In the genomic region with DNA sequence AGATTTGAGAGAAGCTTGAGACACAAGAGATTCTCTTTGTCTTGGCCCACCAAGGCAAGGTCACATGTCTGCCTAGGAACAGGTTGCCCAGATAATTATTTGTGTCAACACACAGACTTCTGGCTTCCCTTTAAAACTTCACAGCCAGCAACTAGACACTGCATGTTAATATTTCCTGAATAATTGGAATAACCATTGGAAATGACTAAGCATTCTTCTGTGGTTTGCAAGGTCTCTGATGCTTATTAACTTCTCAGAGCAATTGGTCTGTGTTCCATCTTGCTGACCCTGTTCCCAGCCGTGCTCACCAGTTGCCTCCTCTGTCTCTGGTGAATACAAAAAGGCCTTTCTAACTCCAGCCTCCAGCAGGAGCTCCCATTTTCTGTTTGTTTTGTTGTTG, we compare ENCODE assay signal across 31 mouse cellular contexts. TPM values are rescaled to one million over a fixed set of nuclear protein-coding genes. Genes with fewer than 3 reads are reported as not detected.
DNase-seq lines count a peak whose midpoint lies in the region; ATAC-seq and TF ChIP-seq lines count a peak whose summit lies in the region.
"Had no signal": no experiment of that assay in that cellular context is flagged by ENCODE, and none has a peak within 500 bp of the region (broad histone marks: within the 10 kb centered on the region; RNA-seq: fewer than 3 reads in every experiment).

No protein-coding gene starts in this region.

- no peak overlapping the region for H3K27ac ChIP-seq in kidney, postnatal 0 days
- no peak overlapping the region for H3K27ac ChIP-seq in stomach, postnatal 0 days (replicated peaks)
- H3K27ac ChIP-seq: embryonic facial prominence, embryonic 13.5 days; embryonic facial prominence, embryonic 15.5 days; forebrain, embryonic 10.5 days; forebrain, embryonic 12.5 days had no signal

- H3K36me3 ChIP-seq in kidney, postnatal 0 days (ENCODE audit: insufficient read depth, low read length) = no peaks in the 10 kb centered on the region
- no peaks in the 10 kb centered on the region for H3K36me3 ChIP-seq in stomach, postnatal 0 days (ENCODE audit: control insufficient read depth, insufficient read depth, low read length)
- H3K36me3 ChIP-seq: embryonic facial prominence, embryonic 13.5 days; embryonic facial prominence, embryonic 15.5 days; forebrain, embryonic 10.5 days; forebrain, embryonic 12.5 days; G1E had no signal

- DNase-seq in kidney, adult 8-10 months = peak; percentile 45 to 61
- no peak for DNase-seq in kidney, postnatal 10 days
- DNase-seq in kidney, postnatal 0 days (ENCODE audit: low spot score) = no peak
- no peak for DNase-seq in kidney, adult 18-20 months
- DNase-seq in Muller cell, postnatal 12 days (ENCODE audit: inconsistent ontology term) = peak; percentile 87
- no peak for DNase-seq in stomach, postnatal 0 days (ENCODE audit: low spot score)
- DNase-seq: adrenal gland, adult 2 months; adrenal gland, postnatal 10 days; adrenal gland, postnatal 25 days; B cell, adult 2 months; cerebellum, adult 11 months; cerebellum, adult 18-20 months; cerebellum, adult 8-10 months; cerebellum, adult 9-11 months; cerebellum, postnatal 14 days; cerebellum, postnatal 36 days; embryo, embryonic 11 days had no signal

- no peak for TF ChIP-seq EP300 in stomach, postnatal 0 days (optimal IDR thresholded peaks at IDR 0.05)

- H3K27me3 ChIP-seq in kidney, postnatal 0 days (ENCODE audit: insufficient read depth, low read length) = no peaks in the 10 kb centered on the region
- no peaks in the 10 kb centered on the region for H3K27me3 ChIP-seq in stomach, postnatal 0 days (ENCODE audit: control insufficient read depth, insufficient read depth, low read length)
- H3K27me3 ChIP-seq: embryonic facial prominence, embryonic 13.5 days; embryonic facial prominence, embryonic 15.5 days; forebrain, embryonic 12.5 days had no signal

- H3K4me3 ChIP-seq in kidney, postnatal 0 days (replicated peaks; ENCODE audit: low read depth, low read length) = no peak overlapping the region
- no peak overlapping the region for H3K4me3 ChIP-seq in stomach, postnatal 0 days (ENCODE audit: low read depth, low read length)
- H3K4me3 ChIP-seq: embryonic facial prominence, embryonic 13.5 days; embryonic facial prominence, embryonic 15.5 days; erythroblast, embryonic 14.5 days; forebrain, embryonic 10.5 days; forebrain, embryonic 12.5 days had no signal

- H3K9ac ChIP-seq in kidney, postnatal 0 days (ENCODE audit: low read depth, low read length) = no peak overlapping the region
- no peak overlapping the region for H3K9ac ChIP-seq in stomach, postnatal 0 days (ENCODE audit: low read length)
- H3K9ac ChIP-seq: embryonic facial prominence, embryonic 13.5 days; embryonic facial prominence, embryonic 15.5 days; forebrain, embryonic 12.5 days had no signal

- 54% methylated on average over 1 of the region's 1 CpGs for WGBS in kidney, postnatal 0 days
- 62% methylated on average over 1 of the region's 1 CpGs for WGBS in stomach, postnatal 0 days

- H3K4me2 ChIP-seq in kidney, postnatal 0 days (ENCODE audit: low read length) = no peak overlapping the region
- H3K4me2 ChIP-seq in stomach, postnatal 0 days (replicated peaks; ENCODE audit: low read depth) = no peak overlapping the region
- H3K4me2 ChIP-seq: embryonic facial prominence, embryonic 13.5 days; embryonic facial prominence, embryonic 15.5 days; forebrain, embryonic 12.5 days had no signal

- TF ChIP-seq CTCF in kidney, postnatal 0 days (IDR thresholded peaks at IDR 0.05; ENCODE audit: low read depth) = no peak
- TF ChIP-seq CTCF in stomach, postnatal 0 days (IDR thresholded peaks at IDR 0.05; ENCODE audit: low read depth) = no peak

- H3K4me1 ChIP-seq in kidney, postnatal 0 days (replicated peaks; ENCODE audit: insufficient read depth, low read length) = no peaks in the 10 kb centered on the region
- no peaks in the 10 kb centered on the region for H3K4me1 ChIP-seq in stomach, postnatal 0 days (replicated peaks; ENCODE audit: control insufficient read depth, insufficient read depth)
- H3K4me1 ChIP-seq: embryonic facial prominence, embryonic 13.5 days; embryonic facial prominence, embryonic 15.5 days; forebrain, embryonic 12.5 days had no signal

- H3K9me3 ChIP-seq in kidney, postnatal 0 days (replicated peaks; ENCODE audit: low read length) = no peaks in the 10 kb centered on the region
- H3K9me3 ChIP-seq in stomach, postnatal 0 days (ENCODE audit: control insufficient read depth, low read length) = no peaks in the 10 kb centered on the region
- H3K9me3 ChIP-seq: embryonic facial prominence, embryonic 13.5 days; embryonic facial prominence, embryonic 15.5 days; forebrain, embryonic 10.5 days; forebrain, embryonic 12.5 days; G1E had no signal

- 0 out of 2 replicates have a peak, but pooled peaks have one; percentile 38 for ATAC-seq in kidney, postnatal 0 days (replicated peaks; ENCODE audit: low FRiP score, low read depth)
- no peak for ATAC-seq in granulocyte monocyte progenitor cell, adult 5-6 weeks (replicated peaks; ENCODE audit: poor library complexity, severe bottlenecking)
- ATAC-seq in stomach, postnatal 0 days (ENCODE audit: low FRiP score, low TSS enrichment) = no peak
- ATAC-seq: CD4-positive, CD25-positive, alpha-beta regulatory T cell, adult 4 months; forebrain, embryonic 14.5 days; forebrain, embryonic 16.5 days had no signal

RNA-seq across cellular contexts. Expression of a gene that starts 17.6 kb away (rescaled TPM):
- polyA plus RNA-seq in kidney, postnatal 0 days (2015; fragmentation: Nextera tagmentation; extraction: Ambion mirVana) = 659 and 874 TPM in 2 replicates
- not detected in 2 replicates for total RNA-seq in granulocyte monocyte progenitor cell, adult 5-6 weeks (2014; fragmentation: Nextera tagmentation)
- not detected in 2 replicates for total RNA-seq in granulocyte monocyte progenitor cell, adult 5-6 weeks (2017)
- not detected in 2 replicates for polyA plus RNA-seq in stomach, postnatal 0 days (2015; fragmentation: Nextera tagmentation; extraction: Ambion mirVana)
- total RNA-seq: adrenal gland, postnatal 25 days; CH12.LX; common myeloid progenitor, adult 5-6 weeks; G1E had no signal
- polyA plus RNA-seq: adrenal gland, adult 2 months; brain, embryonic 14.5 days; CD4-positive, CD25-positive, alpha-beta regulatory T cell, adult 4 months; embryonic facial prominence, embryonic 11.5 days; embryonic facial prominence, embryonic 13.5 days; embryonic facial prominence, embryonic 15.5 days; erythroblast, embryonic 14.5 days; forebrain, embryonic 10.5 days; forebrain, embryonic 12.5 days; forebrain, embryonic 14.5 days; forebrain, embryonic 16.5 days; G1E had no signal

Comparison
In these comparisons a context has a peak if more than half of its experiments do, and no peak if none do; other contexts are left out.
1. DNase-seq: peak in kidney, adult 8-10 months (2 of 2) and Muller cell, postnatal 12 days (single experiment); none in kidney, postnatal 10 days (single experiment), kidney, postnatal 0 days (single experiment), kidney, adult 18-20 months (single experiment) and stomach, postnatal 0 days (single experiment).
2. RNA of a gene that starts 17.6 kb away (polyA plus RNA-seq): 659 to 874 TPM in kidney, postnatal 0 days; not detected in stomach, postnatal 0 days; every median in the first group is over 100 times any median in the second.